26 mouse cellular contexts compared by ENCODE assay signal in the genomic region with DNA sequence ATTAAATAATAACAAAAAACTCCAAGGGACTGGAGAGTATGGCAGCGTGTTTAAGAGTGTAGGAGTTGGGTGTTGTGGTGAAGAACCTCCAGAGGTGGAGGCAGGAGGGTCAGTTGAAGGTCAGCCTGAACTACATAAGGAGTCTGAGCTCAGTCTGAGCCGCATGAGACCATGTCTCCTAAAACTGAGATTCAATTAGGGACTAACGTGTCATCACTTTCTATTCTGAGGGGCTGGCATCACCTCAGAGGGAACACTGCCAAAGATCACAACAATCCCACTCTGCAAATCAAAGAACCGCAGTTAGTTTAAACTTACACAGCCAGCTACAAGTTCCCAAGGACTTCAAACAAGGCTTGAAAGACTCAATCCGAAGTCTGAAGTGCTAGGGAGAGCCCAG. TPM values are rescaled to one million over a fixed set of nuclear protein-coding genes. Genes with fewer than 3 reads are reported as not detected.
A peak's percentile ranks its signal among the peaks of the same experiment; 100 is the strongest.
DNase-seq lines count a peak whose midpoint lies in the region; ATAC-seq and TF ChIP-seq lines count a peak whose summit lies in the region.
"Had no signal": no experiment of that assay in that cellular context is flagged by ENCODE, and none has a peak within 500 bp of the region (broad histone marks: within the 10 kb centered on the region; RNA-seq: fewer than 3 reads in every experiment).

No protein-coding gene starts in this region.

- H3K4me2 ChIP-seq in lung, postnatal 0 days (replicated peaks; ENCODE audit: low read depth, low read length) = no peak overlapping the region
- no peak overlapping the region for H3K4me2 ChIP-seq in heart, embryonic 15.5 days
- no peak overlapping the region for H3K4me2 ChIP-seq in kidney, embryonic 16.5 days (replicated peaks; ENCODE audit: low read depth, low read length)
- H3K4me2 ChIP-seq: embryonic facial prominence, embryonic 15.5 days; hindbrain, embryonic 15.5 days; limb, embryonic 12.5 days; midbrain, embryonic 11.5 days; neural tube, embryonic 12.5 days had no signal

- peak; percentile 33 for ATAC-seq in lung, postnatal 0 days
- ATAC-seq in heart, embryonic 15.5 days (replicated peaks; ENCODE audit: insufficient number of reproducible peaks, insufficient read depth, low FRiP score, low read depth) = peak; percentile 68
- ATAC-seq in monocyte, adult 5-6 weeks (replicated peaks; ENCODE audit: insufficient number of reproducible peaks, low FRiP score, low TSS enrichment, poor library complexity, severe bottlenecking) = no peak
- ATAC-seq in kidney, embryonic 16.5 days (ENCODE audit: low FRiP score, low TSS enrichment) = no peak
- ATAC-seq: CD4-positive, CD25-positive, alpha-beta regulatory T cell, adult 4 months; intestine, embryonic 16.5 days had no signal

- H3K4me1 ChIP-seq in lung, postnatal 0 days (ENCODE audit: insufficient read depth, low read depth, low read length) = no peaks in the 10 kb centered on the region
- no peaks in the 10 kb centered on the region for H3K4me1 ChIP-seq in lung, adult 2 months (ENCODE audit: control insufficient read depth, insufficient read depth, low read length)
- H3K4me1 ChIP-seq in heart, embryonic 15.5 days (replicated peaks) = peaks cover 32% of the 10 kb centered on the region
- H3K4me1 ChIP-seq in kidney, embryonic 16.5 days (ENCODE audit: insufficient read depth, low read length) = no peaks in the 10 kb centered on the region
- H3K4me1 ChIP-seq: embryonic facial prominence, embryonic 15.5 days; hindbrain, embryonic 15.5 days; limb, embryonic 12.5 days; neural tube, embryonic 12.5 days had no signal

- H3K9ac ChIP-seq in lung, postnatal 0 days (replicated peaks; ENCODE audit: low read depth) = no peak overlapping the region
- H3K9ac ChIP-seq in heart, embryonic 15.5 days = no peak overlapping the region
- no peak overlapping the region for H3K9ac ChIP-seq in kidney, embryonic 16.5 days (replicated peaks; ENCODE audit: low read length)
- H3K9ac ChIP-seq: embryonic facial prominence, embryonic 15.5 days; hindbrain, embryonic 15.5 days; limb, embryonic 12.5 days; liver, embryonic 14.5 days; neural tube, embryonic 12.5 days had no signal

- no peak for TF ChIP-seq POLR2A in lung, adult 2 months (IDR thresholded peaks at IDR 0.05; ENCODE audit: borderline replicate concordance, extremely low read depth, low read depth, low read length)

- WGBS in lung, postnatal 0 days = 47% methylated on average over 5 of the region's 5 CpGs
- WGBS in lung, adult 2 months = 39% methylated on average over 5 of the region's 5 CpGs
- 23% methylated on average over 5 of the region's 5 CpGs for WGBS in heart, embryonic 15.5 days
- 70% methylated on average over 5 of the region's 5 CpGs for WGBS in kidney, embryonic 16.5 days

- peak; percentile 57 for DNase-seq in gastrocnemius, adult 2 months
- no peak for DNase-seq in gastrocnemius, postnatal 14 days
- DNase-seq in lung, postnatal 0 days (ENCODE audit: low spot score) = no peak
- DNase-seq in lung, adult 2 months = no peak
- DNase-seq in MN1 (ENCODE audit: low spot score) = no peak
- DNase-seq: adrenal gland, postnatal 36 days; cerebellum, adult 2 months; cerebellum, postnatal 36 days; gastrocnemius, postnatal 25 days; kidney, postnatal 4 days; right cerebral cortex, adult 18-20 months; thymus, postnatal 4 days had no signal

- no peak for TF ChIP-seq CTCF in gastrocnemius, adult 2 months (IDR thresholded peaks at IDR 0.05)
- TF ChIP-seq CTCF in lung, postnatal 0 days (IDR thresholded peaks at IDR 0.05) = no peak
- TF ChIP-seq CTCF in lung, adult 2 months (IDR thresholded peaks at IDR 0.05; ENCODE audit: insufficient read depth, low read length) = no peak

- no peaks in the 10 kb centered on the region for H3K27me3 ChIP-seq in lung, postnatal 0 days (replicated peaks; ENCODE audit: insufficient read depth, low read length)
- no peaks in the 10 kb centered on the region for H3K27me3 ChIP-seq in heart, embryonic 15.5 days
- no peaks in the 10 kb centered on the region for H3K27me3 ChIP-seq in kidney, embryonic 16.5 days (ENCODE audit: insufficient read depth, low read length)
- H3K27me3 ChIP-seq: embryonic facial prominence, embryonic 15.5 days; hindbrain, embryonic 15.5 days; limb, embryonic 12.5 days; neural tube, embryonic 12.5 days had no signal

- no peak overlapping the region for H3K4me3 ChIP-seq in gastrocnemius, adult 2 months
- no peak overlapping the region for H3K4me3 ChIP-seq in lung, postnatal 0 days (ENCODE audit: low read depth, low read length)
- no peak overlapping the region for H3K4me3 ChIP-seq in lung, adult 2 months (replicated peaks; ENCODE audit: extremely low read depth, low read depth, low read length)
- H3K4me3 ChIP-seq in heart, embryonic 15.5 days = no peak overlapping the region
- no peak overlapping the region for H3K4me3 ChIP-seq in kidney, embryonic 16.5 days (ENCODE audit: low read length)
- H3K4me3 ChIP-seq: embryonic facial prominence, embryonic 15.5 days; hindbrain, embryonic 15.5 days; limb, embryonic 12.5 days; neural tube, embryonic 12.5 days had no signal

- TF ChIP-seq EP300 in lung, postnatal 0 days (IDR thresholded peaks at IDR 0.05) = no peak

- peak overlapping the region; percentile 79 for H3K27ac ChIP-seq in gastrocnemius, adult 2 months
- no peak overlapping the region for H3K27ac ChIP-seq in lung, postnatal 0 days (ENCODE audit: low read length)
- H3K27ac ChIP-seq in heart, embryonic 15.5 days = peak overlapping the region; percentile 90
- no peak overlapping the region for H3K27ac ChIP-seq in kidney, embryonic 16.5 days (ENCODE audit: low read length)
- H3K27ac ChIP-seq: embryonic facial prominence, embryonic 15.5 days; hindbrain, embryonic 15.5 days; limb, embryonic 12.5 days; liver, embryonic 14.5 days; neural tube, embryonic 12.5 days had no signal

- H3K36me3 ChIP-seq in lung, postnatal 0 days (ENCODE audit: insufficient read depth, low read length) = peaks cover 4% of the 10 kb centered on the region; the same call in 1 of the 2 replicates
- peaks cover 26% of the 10 kb centered on the region for H3K36me3 ChIP-seq in heart, embryonic 15.5 days
- H3K36me3 ChIP-seq in kidney, embryonic 16.5 days (ENCODE audit: insufficient read depth, low read length) = peaks cover 34% of the 10 kb centered on the region

- H3K9me3 ChIP-seq in lung, postnatal 0 days (ENCODE audit: low read length) = no peaks in the 10 kb centered on the region
- H3K9me3 ChIP-seq in heart, embryonic 15.5 days (replicated peaks) = no peaks in the 10 kb centered on the region
- no peaks in the 10 kb centered on the region for H3K9me3 ChIP-seq in kidney, embryonic 16.5 days (ENCODE audit: low read length)
- H3K9me3 ChIP-seq: embryonic facial prominence, embryonic 15.5 days; hindbrain, embryonic 15.5 days; limb, embryonic 12.5 days; neural tube, embryonic 12.5 days had no signal

- intact Hi-C loops in gastrocnemius, adult 2 months (cut with DNase I) = no loop called here
- intact Hi-C loops in gastrocnemius, postnatal 14 days (cut with DNase I; ENCODE audit: low total_unique reads) = no loop called here

RNA-seq across cellular contexts. Expression of a gene that starts 15.1 kb away (rescaled TPM):
- total RNA-seq in gastrocnemius, adult 2 months (2021) = under 1 TPM in 1 of 2 experiments, not detected in 1; 0.54 TPM
- not detected for total RNA-seq in gastrocnemius, postnatal 14 days (2021)
- polyA plus RNA-seq in lung, postnatal 0 days (2015; fragmentation: Nextera tagmentation; extraction: Ambion mirVana) = 0.25 and 0.50 TPM in 2 replicates
- polyA plus RNA-seq in lung, adult 2 months (2012; rRNA removed) = 0.40 TPM in 1 of 2 replicates, not detected in the other
- 0.98 and 1.0 TPM in 2 replicates for polyA plus RNA-seq in heart, embryonic 15.5 days (2015; fragmentation: Nextera tagmentation; extraction: Ambion mirVana)
- not detected in 3 replicates for total RNA-seq in monocyte, adult 5-6 weeks (2017)
- 0.57 TPM in 1 of 2 replicates, not detected in the other for polyA plus RNA-seq in kidney, embryonic 16.5 days (2015; fragmentation: Nextera tagmentation; extraction: Ambion mirVana)
- total RNA-seq: adrenal gland, postnatal 36 days; gastrocnemius, postnatal 25 days; layer of hippocampus, postnatal 10 days had no signal
- polyA plus RNA-seq: CD4-positive, CD25-positive, alpha-beta regulatory T cell, adult 4 months; intestine, embryonic 16.5 days; kidney, embryonic 14.5 days; limb, embryonic 12.5 days; midbrain, embryonic 11.5 days; neural tube, embryonic 12.5 days; small intestine, adult 2 months had no signal

RNA-seq across cellular contexts. Expression of a gene that starts 15.2 kb away (rescaled TPM):
- total RNA-seq in gastrocnemius, adult 2 months (2021) = 1,000 to 10,000 TPM in 1 of 2 experiments, 100 to 1,000 TPM in 1; 551 to 1,329 TPM
- total RNA-seq in gastrocnemius, postnatal 14 days (2021) = 1,000 to 10,000 TPM in 1 of 2 experiments, 100 to 1,000 TPM in 1; 662 to 1,168 TPM
- polyA plus RNA-seq in lung, postnatal 0 days (2015; fragmentation: Nextera tagmentation; extraction: Ambion mirVana) = 88.3 and 112 TPM in 2 replicates
- 48.5 and 75.4 TPM in 2 replicates for polyA plus RNA-seq in lung, adult 2 months (2012; rRNA removed)
- 1,204 and 1,729 TPM in 2 replicates for polyA plus RNA-seq in heart, embryonic 15.5 days (2015; fragmentation: Nextera tagmentation; extraction: Ambion mirVana)
- 1.0 TPM in 1 of 3 replicates, not detected in the others for total RNA-seq in monocyte, adult 5-6 weeks (2017)
- polyA plus RNA-seq in kidney, embryonic 16.5 days (2015; fragmentation: Nextera tagmentation; extraction: Ambion mirVana) = 136 and 161 TPM in 2 replicates
- polyA plus RNA-seq: CD4-positive, CD25-positive, alpha-beta regulatory T cell, adult 4 months had no signal

RNA-seq across cellular contexts. Expression of a gene that starts 36.1 kb away (rescaled TPM):
- 10 to 100 TPM; 38.4 to 47.3 TPM for total RNA-seq in gastrocnemius, adult 2 months (2021)
- 10 to 100 TPM; 41.5 to 44.0 TPM for total RNA-seq in gastrocnemius, postnatal 14 days (2021)
- polyA plus RNA-seq in lung, postnatal 0 days (2015; fragmentation: Nextera tagmentation; extraction: Ambion mirVana) = 48.2 and 54.1 TPM in 2 replicates
- 17.3 and 18.2 TPM in 2 replicates for polyA plus RNA-seq in lung, adult 2 months (2012; rRNA removed)
- polyA plus RNA-seq in heart, embryonic 15.5 days (2015; fragmentation: Nextera tagmentation; extraction: Ambion mirVana) = 43.2 and 48.7 TPM in 2 replicates
- 43.9 to 83.9 TPM (median 83.8 TPM) in 3 replicates for total RNA-seq in monocyte, adult 5-6 weeks (2017)
- 63.3 and 64.0 TPM in 2 replicates for polyA plus RNA-seq in kidney, embryonic 16.5 days (2015; fragmentation: Nextera tagmentation; extraction: Ambion mirVana)

RNA-seq across cellular contexts. Expression of a gene that starts 36.3 kb away (rescaled TPM):
- total RNA-seq in gastrocnemius, adult 2 months (2021) = 10 to 100 TPM in 1 of 2 experiments, 1 to 10 TPM in 1; 9.5 to 13.0 TPM
- 10 to 100 TPM; 15.7 to 20.7 TPM for total RNA-seq in gastrocnemius, postnatal 14 days (2021)
- polyA plus RNA-seq in lung, postnatal 0 days (2015; fragmentation: Nextera tagmentation; extraction: Ambion mirVana) = 52.9 and 54.7 TPM in 2 replicates
- polyA plus RNA-seq in lung, adult 2 months (2012; rRNA removed) = 18.1 and 26.2 TPM in 2 replicates
- 62.7 and 81.1 TPM in 2 replicates for polyA plus RNA-seq in heart, embryonic 15.5 days (2015; fragmentation: Nextera tagmentation; extraction: Ambion mirVana)
- 42.5 to 56.5 TPM (median 51.3 TPM) in 3 replicates for total RNA-seq in monocyte, adult 5-6 weeks (2017)
- polyA plus RNA-seq in kidney, embryonic 16.5 days (2015; fragmentation: Nextera tagmentation; extraction: Ambion mirVana) = 158 and 165 TPM in 2 replicates

RNA-seq across cellular contexts. Expression of a gene that starts 44.6 kb away (rescaled TPM):
- total RNA-seq in gastrocnemius, adult 2 months (2021) = 10 to 100 TPM; 48.0 to 70.7 TPM
- total RNA-seq in gastrocnemius, postnatal 14 days (2021) = 10 to 100 TPM; 53.0 to 57.0 TPM
- 24.7 and 26.6 TPM in 2 replicates for polyA plus RNA-seq in lung, postnatal 0 days (2015; fragmentation: Nextera tagmentation; extraction: Ambion mirVana)
- polyA plus RNA-seq in lung, adult 2 months (2012; rRNA removed) = 42.2 and 66.5 TPM in 2 replicates
- polyA plus RNA-seq in heart, embryonic 15.5 days (2015; fragmentation: Nextera tagmentation; extraction: Ambion mirVana) = 6.3 and 11.3 TPM in 2 replicates
- total RNA-seq in monocyte, adult 5-6 weeks (2017) = not detected in 3 replicates
- polyA plus RNA-seq in kidney, embryonic 16.5 days (2015; fragmentation: Nextera tagmentation; extraction: Ambion mirVana) = 58.6 and 65.0 TPM in 2 replicates

Comparison
In these comparisons a context has a peak if more than half of its experiments do, and no peak if none do; other contexts are left out.
1. H3K27ac ChIP-seq: peak in gastrocnemius, adult 2 months (single experiment) and heart, embryonic 15.5 days (single experiment); none in lung, postnatal 0 days (single experiment) and kidney, embryonic 16.5 days (single experiment).
2. ATAC-seq: peak in lung, postnatal 0 days (single experiment) and heart, embryonic 15.5 days (single experiment); none in monocyte, adult 5-6 weeks (single experiment) and kidney, embryonic 16.5 days (single experiment).